Mouse (Mus musculus) lung, postnatal 0 days (tissue): ENCODE measurements around the gene Gm20517. TPM values are rescaled to one million over a fixed set of nuclear protein-coding genes. Genes with fewer than 3 reads are reported as not detected.
A peak's percentile ranks its signal among the peaks of the same experiment; 100 is the strongest.

Experiments
- ATAC-seq: fragments of 200-750 bp; cut with Nextera tagmentation; 2 replicates; pipeline ENCODE4 v1.8.0; 2017; ENCODE audit warnings: moderate library complexity
- DNase-seq: peaks from one replicate; pipeline ENCODE4 v3.0.0-alpha.2; 2016; ENCODE audit warnings: low spot score
- H3K27ac ChIP-seq: fragments of 300-500 bp; sonication (generic); 2 replicates; pipeline ENCODE4 v1.5.1; 2014; ENCODE audit warnings: antibody characterized with exemption, mild to moderate bottlenecking, low read length, mixed read lengths
- H3K27me3 ChIP-seq: fragments of 300-500 bp; sonication (generic); replicated peaks from 2 replicates; pipeline ENCODE4 v1.6.1; 2014; ENCODE audit warnings: low read length, mixed read lengths; ENCODE audit not compliant: insufficient read depth
- H3K36me3 ChIP-seq: fragments of 300-500 bp; sonication (generic); 2 replicates; pipeline ENCODE4 v1.6.1; 2014; ENCODE audit warnings: low read length, mixed read lengths; ENCODE audit not compliant: insufficient read depth
- H3K4me1 ChIP-seq: fragments of 300-500 bp; sonication (generic); 2 replicates; pipeline ENCODE4 v1.6.1; 2014; ENCODE audit warnings: antibody characterized with exemption, low read depth, low read length, mixed read lengths; ENCODE audit not compliant: insufficient read depth
- H3K4me2 ChIP-seq: fragments of 300-500 bp; sonication (generic); replicated peaks from 2 replicates; pipeline ENCODE4 v1.6.1; 2014; ENCODE audit warnings: low read depth, mild to moderate bottlenecking, low read length, moderate library complexity, mixed read lengths
- H3K4me3 ChIP-seq: fragments of 300-500 bp; sonication (generic); 2 replicates; pipeline ENCODE4 v1.5.1; 2014; ENCODE audit warnings: low read depth, low read length
- H3K9ac ChIP-seq: fragments of 300-500 bp; sonication (generic); replicated peaks from 2 replicates; pipeline ENCODE4 v1.6.1; 2014; ENCODE audit warnings: low read depth, mild to moderate bottlenecking
- H3K9me3 ChIP-seq: fragments of 300-500 bp; sonication (generic); 2 replicates; pipeline ENCODE4 v1.6.1; 2016; ENCODE audit warnings: low read length, mixed read lengths
- CTCF ChIP-seq: IDR thresholded peaks from 2 replicates; pipeline ENCODE4 v1.5.1; 2016; ENCODE audit warnings: antibody characterized with exemption, mild to moderate bottlenecking
- EP300 ChIP-seq: IDR thresholded peaks from 2 replicates; pipeline ENCODE4 v1.6.1; 2016; ENCODE audit warnings: antibody characterized with exemption, mild to moderate bottlenecking, control low read depth
- WGBS: fragments of 180-500 bp; shearing (Covaris S2); extraction: QIAGEN DNeasy Blood & Tissue Kit; methylation state at CpG from one replicate; pipeline ENCODE4 v1.1.7; 2014; 5-methylcytosine and 5-hydroxymethylcytosine counted together
- polyA plus RNA-seq: library from polyadenylated mRNA; unstranded; fragments of >200 nt; fragmentation: Nextera tagmentation; extraction: Ambion mirVana; gene quantifications from 2 replicates; pipeline ENCODE4 v1.2.1, GENCODE M21; 2015

Gm20517 gene
- polyA plus RNA-seq, 1 experiment from 2014 or later = 1.4 TPM

GRCm38 (mm10) chr17:47594969-47595247 lies 16.5 kb upstream of the Gm20517 start:
- ATAC-seq (no peak), DNase-seq (no peak)
- peak overlapping the region; percentile 72 for H3K9ac ChIP-seq
- peaks cover 28% of the 10 kb centered on the region for H3K4me1 ChIP-seq
- H3K9me3 ChIP-seq = no peaks in the 10 kb centered on the region
- TF ChIP-seq EP300 = no peak
- no peak for TF ChIP-seq CTCF
- no peaks in the 10 kb centered on the region for H3K27me3 ChIP-seq
- H3K4me3 ChIP-seq = peak overlapping the region; percentile 76
- 4% methylated on average over 8 of the region's 9 CpGs for WGBS
- H3K4me2 ChIP-seq = peak overlapping the region; percentile 91
- peak overlapping the region; percentile 94 for H3K27ac ChIP-seq
- 0 out of 2 replicates have a peak, but pooled peaks cover 5% of the 10 kb centered on the region for H3K36me3 ChIP-seq

GRCm38 (mm10) chr17:47595248-47596161 lies 15.9 kb upstream of the Gm20517 start:
- WGBS = 2% methylated on average over 20 of the region's 21 CpGs
- no peak for TF ChIP-seq CTCF
- TF ChIP-seq EP300 = 0 out of 2 replicates have a peak, but pooled peaks have one; percentile 33
- Histone ChIP-seq H3K27ac (peak overlapping the region; percentile 94), H3K9ac (peak overlapping the region; percentile 45), H3K4me3 (peak overlapping the region; percentile 76), H3K4me1 (peaks cover 28% of the 10 kb centered on the region), H3K4me2 (peak overlapping the region; percentile 91), H3K9me3 (no peaks in the 10 kb centered on the region), H3K27me3 (no peaks in the 10 kb centered on the region), H3K36me3 (0 out of 2 replicates have a peak, but pooled peaks cover 5% of the 10 kb centered on the region)
- ATAC-seq (peak; percentile 35), DNase-seq (peak; percentile 92)

- peak overlapping the region; percentile 94 for H3K27ac ChIP-seq
- TF ChIP-seq CTCF (no peak), EP300 (peak; percentile 55; the same call in 1 of the 2 replicates)
- no peaks in the 10 kb centered on the region for H3K27me3 ChIP-seq
- 36% methylated on average over 5 of the region's 6 CpGs for WGBS
- no peaks in the 10 kb centered on the region for H3K9me3 ChIP-seq
- peak overlapping the region; percentile 76; the same call in 1 of the 2 replicates for H3K4me3 ChIP-seq
- ATAC-seq = no peak
- peak overlapping the region; percentile 45 for H3K9ac ChIP-seq
- H3K36me3 ChIP-seq = 0 out of 2 replicates have a peak, but pooled peaks cover 5% of the 10 kb centered on the region
- peak; percentile 36 for DNase-seq
- peaks cover 28% of the 10 kb centered on the region for H3K4me1 ChIP-seq
- H3K4me2 ChIP-seq = peak overlapping the region; percentile 91
Measured at GRCm38 (mm10) chr17:47596162-47596838, 15.1 kb upstream of the Gm20517 start.

- no peaks in the 10 kb centered on the region for H3K9me3 ChIP-seq
- H3K27me3 ChIP-seq = no peaks in the 10 kb centered on the region
- H3K27ac ChIP-seq = peak overlapping the region; percentile 94
- H3K4me2 ChIP-seq = 0 out of 2 replicates have a peak overlapping the region, but pooled peaks have one; percentile 17
- H3K4me1 ChIP-seq = peaks cover 28% of the 10 kb centered on the region
- TF ChIP-seq CTCF = no peak
- 0 out of 2 replicates have a peak, but pooled peaks cover 6% of the 10 kb centered on the region for H3K36me3 ChIP-seq
- no peak overlapping the region for H3K4me3 ChIP-seq
- DNase-seq = no peak
- WGBS = 44% methylated on average over 5 of the region's 5 CpGs
- 0 out of 2 replicates have a peak overlapping the region, but pooled peaks have one; percentile 6 for H3K9ac ChIP-seq
- no peak for ATAC-seq
Measured at GRCm38 (mm10) chr17:47596839-47597164, 14.6 kb upstream of the Gm20517 start.

GRCm38 (mm10) chr17:47597261-47597660 lies 14.1 kb upstream of the Gm20517 start:
- 0 out of 2 replicates have a peak, but pooled peaks cover 11% of the 10 kb centered on the region for H3K36me3 ChIP-seq
- peaks cover 28% of the 10 kb centered on the region for H3K4me1 ChIP-seq
- 0 out of 2 replicates have a peak overlapping the region, but pooled peaks have one; percentile 6 for H3K9ac ChIP-seq
- no peak for ATAC-seq
- 54% methylated on average over 13 of the region's 13 CpGs for WGBS
- TF ChIP-seq CTCF (no peak), EP300 (no peak)
- no peak overlapping the region for H3K4me3 ChIP-seq
- no peaks in the 10 kb centered on the region for H3K27me3 ChIP-seq
- peak overlapping the region; percentile 94 for H3K27ac ChIP-seq
- H3K9me3 ChIP-seq = no peaks in the 10 kb centered on the region
- H3K4me2 ChIP-seq = peak overlapping the region; percentile 17; the same call in 1 of the 2 replicates
- peak; percentile 32 for DNase-seq
